Mouse (Mus musculus): ENCODE results near the gene Foxj2.

Foxj2 gene

GRCm38 (mm10) chr6:122874720-122875389 lies 55.1 kb downstream of the Foxj2 start:
- DNase-seq = peak; percentile 21

GRCm38 (mm10) chr6:122879141-122879735 lies 59.5 kb downstream of the Foxj2 start:
- DNase-seq = no peak

DNA sequence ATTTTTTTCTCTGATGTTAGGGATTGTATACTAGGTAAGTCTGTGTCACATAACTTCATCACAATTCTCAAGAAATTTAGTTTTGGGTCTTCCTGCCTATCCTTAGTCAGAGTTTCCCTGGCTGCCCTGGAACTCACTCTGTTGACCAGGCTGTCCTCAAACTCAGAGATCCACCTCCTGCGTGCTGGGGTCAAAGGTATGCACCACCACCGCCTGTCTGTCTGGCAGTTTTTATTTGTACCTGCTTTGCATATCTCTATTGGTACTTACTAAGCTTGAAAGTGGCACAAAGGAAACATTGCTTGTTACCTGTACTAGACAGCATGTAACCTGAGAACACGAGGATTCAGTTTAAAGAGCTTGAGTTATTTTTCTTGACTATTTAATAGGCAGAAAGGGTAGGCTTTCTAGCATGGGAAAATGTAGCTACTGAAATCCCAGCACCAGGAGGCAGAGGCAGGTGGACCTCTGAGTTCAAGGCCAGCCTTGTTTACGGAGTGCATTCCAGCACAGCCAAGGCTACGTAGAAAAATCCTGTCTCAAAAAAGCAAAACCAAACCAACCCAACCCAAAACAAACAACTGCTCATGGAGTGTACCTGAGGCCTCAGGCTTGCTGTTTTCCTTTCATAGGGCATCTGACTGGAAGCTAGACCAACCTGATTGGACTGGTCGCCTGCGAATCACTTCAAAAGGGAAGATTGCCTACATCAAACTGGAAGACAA lies 60.2 kb downstream of the Foxj2 start:
- DNase-seq = no peak

GRCm38 (mm10) chr6:122881287-122881686 lies 61.6 kb downstream of the Foxj2 start:
- DNase-seq = no peak

DNA sequence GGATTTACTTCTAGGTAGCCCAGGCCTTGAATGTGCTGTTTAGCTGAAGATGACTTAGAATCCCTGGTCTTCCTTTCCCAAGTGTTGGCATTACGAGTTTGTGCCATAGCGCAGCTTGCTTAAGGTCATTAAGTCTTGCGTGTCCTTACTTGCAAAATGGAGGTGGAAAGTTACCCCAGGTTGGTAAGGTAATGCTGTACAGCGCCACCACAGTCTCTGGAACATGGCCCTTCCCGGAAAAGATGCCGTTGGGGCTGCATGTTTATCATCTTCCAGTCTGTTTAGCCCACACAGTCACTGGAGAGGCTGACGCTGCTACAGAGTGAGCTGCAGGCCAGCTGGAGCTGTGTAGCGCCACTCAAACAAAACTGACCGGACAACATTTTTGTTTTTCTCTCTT lies 63.9 kb downstream of the Foxj2 start:
- no peak for DNase-seq

GRCm38 (mm10) chr6:122889599-122889998 lies 69.9 kb downstream of the Foxj2 start:
- no peak for DNase-seq

GRCm38 (mm10) chr6:122892442-122893049 lies 72.8 kb downstream of the Foxj2 start:
- peak; percentile 75 for DNase-seq
